Mouse (Mus musculus): ENCODE data around the gene Olfr672. TPM values are rescaled to one million over a fixed set of nuclear protein-coding genes. Genes with fewer than 3 reads are reported as not detected.
"Not testable (repeated sequence)": the region's sequence is repeated elsewhere in the genome, so short reads cannot be mapped to it uniquely, and the experiment has no call there.

Olfr672 gene
- total RNA-seq (2015) (not detected in 2 replicates), total RNA-seq (2017) (not detected in 2 replicates)

DNA sequence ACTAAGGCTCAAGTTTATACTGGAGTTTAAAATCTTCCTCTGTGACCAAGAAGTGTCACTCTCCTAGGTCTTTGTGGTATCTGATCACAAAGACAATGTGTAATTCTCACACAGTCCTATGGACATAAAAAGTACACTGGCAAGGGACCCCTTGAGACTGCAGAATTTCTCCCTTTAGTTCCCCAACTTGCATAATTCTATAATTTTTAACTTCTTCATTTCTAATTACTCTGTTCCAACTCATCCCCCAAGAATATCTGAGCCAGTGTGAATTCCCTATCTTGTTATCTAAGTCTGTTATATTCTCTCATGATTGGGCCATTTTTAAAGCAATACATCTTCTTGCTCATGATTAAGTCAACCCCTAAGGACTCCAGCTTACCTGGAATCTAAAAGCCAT is at the start of gene Olfr672:
Gene Olfr672 (minus strand): TSS at position 101 of the 400 bp plus-strand sequence.
- no peak for ATAC-seq (ENCODE audit: poor library complexity, severe bottlenecking)

- not testable (repeated sequence) for ATAC-seq (ENCODE audit: poor library complexity, severe bottlenecking)
Measured at GRCm38 (mm10) chr7:105033836-105034235, 32.0 kb upstream of the Olfr672 start.

GRCm38 (mm10) chr7:105032398-105032797 is 30.6 kb upstream of the Olfr672 start, which contains the start of gene Olfr676:
TSS of gene Olfr676 (plus strand) at chr7:105032698.
- no peak for ATAC-seq (ENCODE audit: poor library complexity, severe bottlenecking)

GRCm38 (mm10) chr7:105028360-105028759 is 26.5 kb upstream of the Olfr672 start, which contains the start of gene Olfr675:
TSS of gene Olfr675 (minus strand) at chr7:105028460.
- no peak for ATAC-seq (ENCODE audit: poor library complexity, severe bottlenecking)

- no peak for ATAC-seq (ENCODE audit: poor library complexity, severe bottlenecking)
Measured at GRCm38 (mm10) chr7:105022530-105022929, 20.7 kb upstream of the Olfr672 start.

- ATAC-seq (ENCODE audit: poor library complexity, severe bottlenecking) = no peak
Measured at GRCm38 (mm10) chr7:104979026-104979425, 22.8 kb downstream of the Olfr672 start, which contains the start of gene Olfr671. TSS of gene Olfr671 (minus strand) at chr7:104979126.

GRCm38 (mm10) chr7:104972507-104972906 is 29.3 kb downstream of the Olfr672 start:
- not testable (repeated sequence) for ATAC-seq (ENCODE audit: poor library complexity, severe bottlenecking)

DNA sequence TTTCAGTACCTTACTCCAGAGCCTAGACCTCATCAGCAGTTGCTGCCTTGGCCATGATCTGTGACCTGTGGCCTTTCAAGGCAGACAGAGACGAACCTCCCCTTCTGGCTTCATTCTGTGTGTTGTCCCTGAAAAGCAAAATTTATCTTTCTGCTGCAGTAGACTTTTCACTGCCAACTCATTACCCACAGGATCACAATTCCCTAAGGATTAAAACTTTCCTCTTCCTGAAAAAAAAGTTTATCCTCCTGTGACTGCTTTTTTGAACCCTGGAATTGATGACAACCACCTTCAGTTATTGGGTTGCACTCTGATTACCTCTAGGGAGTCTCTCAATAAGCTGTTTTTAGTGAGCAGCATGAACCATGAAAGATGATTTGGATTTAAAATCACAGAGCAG is 39.3 kb downstream of the Olfr672 start, which contains the start of gene Olfr670:
Gene Olfr670 (minus strand): TSS at position 101 of the 400 bp plus-strand sequence.
- ATAC-seq (ENCODE audit: poor library complexity, severe bottlenecking) = no peak

DNA sequence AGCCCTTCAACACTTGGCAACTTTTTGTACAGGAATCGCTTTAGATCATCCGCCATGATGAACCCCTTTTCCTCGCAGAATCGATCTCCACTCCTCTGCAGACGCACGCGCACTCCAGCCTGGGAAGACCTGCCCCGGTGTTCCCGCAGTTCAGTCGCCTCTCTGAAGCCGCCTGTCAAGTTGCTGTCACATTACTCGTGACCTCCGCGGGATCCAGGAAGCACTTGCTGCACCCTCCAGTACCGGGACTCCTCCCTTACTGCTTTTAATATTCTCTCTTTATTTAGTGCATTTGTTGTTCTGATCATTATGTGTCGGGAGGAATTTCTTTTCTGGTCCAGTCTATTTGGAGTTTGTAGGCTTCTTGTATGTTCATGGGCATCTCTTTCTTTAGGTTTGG is 51.6 kb downstream of the Olfr672 start:
- peak; percentile 88 for ATAC-seq (ENCODE audit: poor library complexity, severe bottlenecking)

Other genes with a start within 250 kb of the Olfr672 start
- not detected in 2 replicates for gene Usp17le, start 224.6 kb downstream of the Olfr672 start, total RNA-seq (2015)
- gene Usp17le, start 224.6 kb downstream of the Olfr672 start, total RNA-seq (2017) = not detected in 2 replicates
- not detected in 2 replicates for gene Usp17lb, start 159.4 kb downstream of the Olfr672 start, total RNA-seq (2015)
- not detected in 2 replicates for gene Usp17lb, start 159.4 kb downstream of the Olfr672 start, total RNA-seq (2017)
- gene Usp17la, start 145.0 kb downstream of the Olfr672 start, total RNA-seq (2015) = not detected in 2 replicates
- gene Usp17la, start 145.0 kb downstream of the Olfr672 start, total RNA-seq (2017) = not detected in 2 replicates
- not detected in 2 replicates for gene Olfr665, start 124.0 kb downstream of the Olfr672 start, total RNA-seq (2015)
- not detected in 2 replicates for gene Olfr665, start 124.0 kb downstream of the Olfr672 start, total RNA-seq (2017)
- not detected in 2 replicates for gene Olfr666, start 106.1 kb downstream of the Olfr672 start, total RNA-seq (2015)
- gene Olfr666, start 106.1 kb downstream of the Olfr672 start, total RNA-seq (2017) = not detected in 2 replicates
- gene Olfr667, start 80.5 kb downstream of the Olfr672 start, total RNA-seq (2015) = not detected in 2 replicates
- not detected in 2 replicates for gene Olfr667, start 80.5 kb downstream of the Olfr672 start, total RNA-seq (2017)
- gene Olfr668, start 74.0 kb downstream of the Olfr672 start, total RNA-seq (2015) = not detected in 2 replicates
- not detected in 2 replicates for gene Olfr668, start 74.0 kb downstream of the Olfr672 start, total RNA-seq (2017)
- not detected in 2 replicates for gene Olfr669, start 67.8 kb downstream of the Olfr672 start, total RNA-seq (2015)
- not detected in 2 replicates for gene Olfr669, start 67.8 kb downstream of the Olfr672 start, total RNA-seq (2017)
- gene Olfr670, start 39.4 kb downstream of the Olfr672 start, total RNA-seq (2015) = not detected in 2 replicates
- not detected in 2 replicates for gene Olfr670, start 39.4 kb downstream of the Olfr672 start, total RNA-seq (2017)
- gene Olfr671, start 22.9 kb downstream of the Olfr672 start, total RNA-seq (2015) = not detected in 2 replicates
- not detected in 2 replicates for gene Olfr671, start 22.9 kb downstream of the Olfr672 start, total RNA-seq (2017)
- not detected in 2 replicates for gene Olfr675, start 26.4 kb upstream of the Olfr672 start, total RNA-seq (2015)
- gene Olfr675, start 26.4 kb upstream of the Olfr672 start, total RNA-seq (2017) = not detected in 2 replicates
- gene Olfr676, start 30.7 kb upstream of the Olfr672 start, total RNA-seq (2015) = not detected in 2 replicates
- not detected in 2 replicates for gene Olfr676, start 30.7 kb upstream of the Olfr672 start, total RNA-seq (2017)
- gene Olfr677, start 49.3 kb upstream of the Olfr672 start, total RNA-seq (2015) = not detected in 2 replicates
- gene Olfr677, start 49.3 kb upstream of the Olfr672 start, total RNA-seq (2017) = not detected in 2 replicates
- gene Olfr678, start 62.4 kb upstream of the Olfr672 start, total RNA-seq (2015) = not detected in 2 replicates
- not detected in 2 replicates for gene Olfr678, start 62.4 kb upstream of the Olfr672 start, total RNA-seq (2017)
- not detected in 2 replicates for gene Olfr679, start 79.2 kb upstream of the Olfr672 start, total RNA-seq (2015)
- gene Olfr679, start 79.2 kb upstream of the Olfr672 start, total RNA-seq (2017) = not detected in 2 replicates
- gene Olfr680-ps1, start 90.8 kb upstream of the Olfr672 start, total RNA-seq (2015) = not detected in 2 replicates
- not detected in 2 replicates for gene Olfr680-ps1, start 90.8 kb upstream of the Olfr672 start, total RNA-seq (2017)
- gene Olfr681, start 114.8 kb upstream of the Olfr672 start, total RNA-seq (2015) = not detected in 2 replicates
- gene Olfr681, start 114.8 kb upstream of the Olfr672 start, total RNA-seq (2017) = not detected in 2 replicates
- gene Olfr683, start 145.0 kb upstream of the Olfr672 start, total RNA-seq (2015) = not detected in 2 replicates
- gene Olfr683, start 145.0 kb upstream of the Olfr672 start, total RNA-seq (2017) = not detected in 2 replicates
- not detected in 2 replicates for gene Olfr684, start 161.6 kb upstream of the Olfr672 start, total RNA-seq (2015)
- gene Olfr684, start 161.6 kb upstream of the Olfr672 start, total RNA-seq (2017) = not detected in 2 replicates
- gene Olfr685, start 184.0 kb upstream of the Olfr672 start, total RNA-seq (2015) = not detected in 2 replicates
- not detected in 2 replicates for gene Olfr685, start 184.0 kb upstream of the Olfr672 start, total RNA-seq (2017)
- not detected in 2 replicates for gene Olfr686, start 205.5 kb upstream of the Olfr672 start, total RNA-seq (2015)
- gene Olfr686, start 205.5 kb upstream of the Olfr672 start, total RNA-seq (2017) = not detected in 2 replicates

All from megakaryocyte, adult 5-6 weeks (primary cell).